16 mouse cellular contexts compared by ENCODE assay signal in the genomic region with DNA sequence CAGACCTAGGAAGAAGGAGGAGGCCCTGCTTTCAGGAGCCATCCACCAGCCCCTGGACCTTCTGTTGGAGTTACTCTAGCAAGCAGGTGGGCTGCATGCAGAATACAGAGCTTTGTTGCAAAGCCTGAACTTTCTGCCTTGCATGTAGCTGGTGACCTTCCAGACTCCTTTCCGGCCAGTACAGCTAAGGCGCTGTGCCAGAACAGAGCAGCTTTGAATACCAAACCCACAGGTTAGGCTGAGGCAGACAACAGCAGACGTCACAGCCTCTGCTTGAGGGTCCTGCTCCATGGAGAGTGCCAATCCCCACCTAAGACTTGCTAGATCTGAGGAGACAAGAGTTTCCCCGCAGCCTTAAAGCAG.
DNase-seq lines count a peak whose midpoint lies in the region; ATAC-seq and TF ChIP-seq lines count a peak whose summit lies in the region.
"Had no signal": no experiment of that assay in that cellular context is flagged by ENCODE, and none has a peak within 500 bp of the region (broad histone marks: within the 10 kb centered on the region; RNA-seq: fewer than 3 reads in every experiment).

No protein-coding gene starts in this region.

- no peak overlapping the region for H3K4me2 ChIP-seq in forebrain, embryonic 15.5 days (replicated peaks)
- H3K4me2 ChIP-seq: embryonic facial prominence, embryonic 13.5 days; hindbrain, embryonic 13.5 days; liver, embryonic 13.5 days; midbrain, embryonic 12.5 days had no signal

- ATAC-seq in forebrain, embryonic 15.5 days (replicated peaks) = no peak

- H3K4me3 ChIP-seq in forebrain, embryonic 10.5 days = no peak overlapping the region
- no peak overlapping the region for H3K4me3 ChIP-seq in forebrain, embryonic 15.5 days
- no peak overlapping the region for H3K4me3 ChIP-seq in lung, adult 2 months (replicated peaks; ENCODE audit: extremely low read depth, low read depth, low read length)
- H3K4me3 ChIP-seq: embryonic facial prominence, embryonic 13.5 days; heart, adult 2 months; hindbrain, embryonic 13.5 days; liver, embryonic 13.5 days; midbrain, embryonic 12.5 days; myocyte had no signal

- TF ChIP-seq CTCF in lung, adult 2 months (IDR thresholded peaks at IDR 0.05; ENCODE audit: insufficient read depth, low read length) = no peak

- 84% methylated on average over 4 of the region's 4 CpGs for WGBS in forebrain, embryonic 10.5 days
- 84% methylated on average over 4 of the region's 4 CpGs for WGBS in forebrain, embryonic 15.5 days
- 50% methylated on average over 4 of the region's 4 CpGs for WGBS in lung, adult 2 months

- no peaks in the 10 kb centered on the region for H3K9me3 ChIP-seq in forebrain, embryonic 10.5 days
- no peaks in the 10 kb centered on the region for H3K9me3 ChIP-seq in forebrain, embryonic 15.5 days
- H3K9me3 ChIP-seq: embryonic facial prominence, embryonic 13.5 days; hindbrain, embryonic 13.5 days; liver, embryonic 13.5 days; midbrain, embryonic 12.5 days had no signal

- no peaks in the 10 kb centered on the region for H3K27me3 ChIP-seq in forebrain, embryonic 10.5 days (ENCODE audit: poor library complexity, severe bottlenecking)
- no peaks in the 10 kb centered on the region for H3K27me3 ChIP-seq in forebrain, embryonic 15.5 days
- H3K27me3 ChIP-seq: embryonic facial prominence, embryonic 13.5 days; liver, embryonic 13.5 days; midbrain, embryonic 12.5 days had no signal

- H3K9ac ChIP-seq in forebrain, embryonic 15.5 days (replicated peaks) = no peak overlapping the region
- H3K9ac ChIP-seq: embryonic facial prominence, embryonic 13.5 days; hindbrain, embryonic 13.5 days; liver, embryonic 13.5 days; midbrain, embryonic 12.5 days had no signal

- H3K4me1 ChIP-seq in forebrain, embryonic 10.5 days = peaks cover 35% of the 10 kb centered on the region
- peaks cover 5% of the 10 kb centered on the region for H3K4me1 ChIP-seq in forebrain, embryonic 15.5 days
- no peaks in the 10 kb centered on the region for H3K4me1 ChIP-seq in lung, adult 2 months (ENCODE audit: control insufficient read depth, insufficient read depth, low read length)
- H3K4me1 ChIP-seq: liver, embryonic 13.5 days; midbrain, embryonic 12.5 days had no signal

- TF ChIP-seq POLR2A in lung, adult 2 months (IDR thresholded peaks at IDR 0.05; ENCODE audit: borderline replicate concordance, extremely low read depth, low read depth, low read length) = no peak

- H3K36me3 ChIP-seq in forebrain, embryonic 10.5 days (replicated peaks) = no peaks in the 10 kb centered on the region
- H3K36me3 ChIP-seq in forebrain, embryonic 15.5 days = no peaks in the 10 kb centered on the region
- H3K36me3 ChIP-seq: embryonic facial prominence, embryonic 13.5 days; hindbrain, embryonic 13.5 days; liver, embryonic 13.5 days; midbrain, embryonic 12.5 days had no signal

- peak overlapping the region; percentile 31 for H3K27ac ChIP-seq in forebrain, embryonic 10.5 days
- no peak overlapping the region for H3K27ac ChIP-seq in forebrain, embryonic 15.5 days (replicated peaks)
- H3K27ac ChIP-seq: embryonic facial prominence, embryonic 13.5 days; heart, adult 2 months; hindbrain, embryonic 13.5 days; liver, embryonic 13.5 days; midbrain, embryonic 12.5 days had no signal

- no peak for DNase-seq in forebrain, embryonic 10.5 days (ENCODE audit: extremely low spot score, low spot score)
- DNase-seq in lung, adult 2 months = peak; percentile 14
- DNase-seq in lung, postnatal 4 days = no peak
- peak; percentile 46 for DNase-seq in adrenal gland, postnatal 14 days
- DNase-seq in kidney, postnatal 25 days = peak; percentile 64 to 66
- DNase-seq in c-Kit-positive CD71-positive TER-119-positive erythroid progenitor cells, embryonic 14.5 days (ENCODE audit: low spot score) = no peak
- DNase-seq: B cell, adult 2 months; heart, adult 2 months; layer of hippocampus, adult 9-11 months; liver, embryonic 13.5 days; right cerebral cortex, adult 18-20 months had no signal

Comparison
In these comparisons a context has a peak if more than half of its experiments do, and no peak if none do; other contexts are left out.
1. DNase-seq: peak in lung, adult 2 months (single experiment), adrenal gland, postnatal 14 days (single experiment) and kidney, postnatal 25 days (2 of 2); none in forebrain, embryonic 10.5 days (single experiment), lung, postnatal 4 days (0 of 2) and c-Kit-positive CD71-positive TER-119-positive erythroid progenitor cells, embryonic 14.5 days (single experiment).